Comparison of ENCODE assay signal across 18 mouse cellular contexts in genomic region chr12:12687376-12687775, GRCm38 (mm10).
"Had no signal": no experiment of that assay in that cellular context is flagged by ENCODE, and none has a peak within 500 bp of the region (broad histone marks: within the 10 kb centered on the region; RNA-seq: fewer than 3 reads in every experiment).

No protein-coding gene starts in this region.

- H3K27me3 ChIP-seq: neural tube, embryonic 13.5 days; neural tube, embryonic 15.5 days had no signal

- ATAC-seq: midbrain, embryonic 16.5 days had no signal

- H3K9ac ChIP-seq: lung, embryonic 14.5 days; midbrain, embryonic 12.5 days; neural tube, embryonic 13.5 days; neural tube, embryonic 15.5 days had no signal

- DNase-seq: lung, embryonic 14.5 days; lung, postnatal 10 days; lung, postnatal 4 days; midbrain, embryonic 14.5 days; retina, postnatal 1 day; right cerebral cortex, adult 18-20 months; right cerebral cortex, postnatal 25 days; right cerebral cortex, postnatal 4 days; spleen, adult 18-20 months; thymus, adult 18-20 months; thymus, postnatal 14 days; thymus, postnatal 36 days had no signal

- H3K9me3 ChIP-seq: midbrain, embryonic 10.5 days; midbrain, embryonic 12.5 days; neural tube, embryonic 13.5 days; neural tube, embryonic 15.5 days had no signal

- H3K27ac ChIP-seq: midbrain, embryonic 10.5 days; midbrain, embryonic 12.5 days; neural tube, embryonic 13.5 days; neural tube, embryonic 15.5 days had no signal

- H3K36me3 ChIP-seq: midbrain, embryonic 10.5 days; midbrain, embryonic 12.5 days; neural tube, embryonic 13.5 days; neural tube, embryonic 15.5 days had no signal

- H3K4me2 ChIP-seq: lung, embryonic 14.5 days; midbrain, embryonic 12.5 days; neural tube, embryonic 13.5 days; neural tube, embryonic 15.5 days had no signal

- H3K4me3 ChIP-seq: midbrain, embryonic 10.5 days; midbrain, embryonic 12.5 days; myocyte; neural tube, embryonic 13.5 days; neural tube, embryonic 15.5 days had no signal
